Comparison of ENCODE assay signal across 11 mouse cellular contexts in genomic region chr11:70313833-70314232, GRCm38 (mm10). TPM values are rescaled to one million over a fixed set of nuclear protein-coding genes. Genes with fewer than 3 reads are reported as not detected.
DNase-seq lines count a peak whose midpoint lies in the region; ATAC-seq lines count a peak whose summit lies in the region.
"Had no signal": no experiment of that assay in that cellular context is flagged by ENCODE, and none has a peak within 500 bp of the region (broad histone marks: within the 10 kb centered on the region; RNA-seq: fewer than 3 reads in every experiment).

No protein-coding gene starts in this region.

- no peaks in the 10 kb centered on the region for H3K4me1 ChIP-seq in midbrain, embryonic 14.5 days (ENCODE audit: control insufficient read depth, insufficient read depth, low read length)
- H3K4me1 ChIP-seq in midbrain, embryonic 16.5 days (ENCODE audit: control insufficient read depth, insufficient read depth, low read length) = no peaks in the 10 kb centered on the region
- H3K4me1 ChIP-seq: forebrain, embryonic 15.5 days; midbrain, embryonic 13.5 days had no signal

- WGBS in midbrain, embryonic 14.5 days = 46% methylated on average over 7 of the region's 7 CpGs
- 43% methylated on average over 7 of the region's 7 CpGs for WGBS in midbrain, embryonic 16.5 days

- H3K9ac ChIP-seq in midbrain, embryonic 14.5 days (replicated peaks; ENCODE audit: low read length) = no peak overlapping the region
- no peak overlapping the region for H3K9ac ChIP-seq in midbrain, embryonic 16.5 days (ENCODE audit: low read depth, low read length)
- H3K9ac ChIP-seq: forebrain, embryonic 15.5 days; midbrain, embryonic 13.5 days had no signal

- peak; percentile 18 to 37 for DNase-seq in cerebellum, postnatal 14 days
- no peak for DNase-seq in cerebellum, adult 8-10 months
- peak; percentile 27 for DNase-seq in midbrain, embryonic 14.5 days
- peak; percentile 52 for DNase-seq in thymus, postnatal 0 days (ENCODE audit: low spot score)
- DNase-seq in layer of hippocampus, postnatal 36 days = no peak
- DNase-seq in gastrocnemius, postnatal 10 days = no peak

- H3K9me3 ChIP-seq in midbrain, embryonic 14.5 days (ENCODE audit: control insufficient read depth, low read length) = no peaks in the 10 kb centered on the region
- no peaks in the 10 kb centered on the region for H3K9me3 ChIP-seq in midbrain, embryonic 16.5 days (replicated peaks; ENCODE audit: control insufficient read depth, low read length, poor library complexity, severe bottlenecking)
- H3K9me3 ChIP-seq: forebrain, embryonic 15.5 days; midbrain, embryonic 13.5 days had no signal

- no peak overlapping the region for H3K4me3 ChIP-seq in midbrain, embryonic 14.5 days (replicated peaks; ENCODE audit: low read depth, low read length)
- H3K4me3 ChIP-seq in midbrain, embryonic 16.5 days (ENCODE audit: low read depth, low read length) = no peak overlapping the region
- H3K4me3 ChIP-seq: forebrain, embryonic 15.5 days; midbrain, embryonic 13.5 days had no signal

- ATAC-seq in midbrain, embryonic 14.5 days (ENCODE audit: low FRiP score, low TSS enrichment) = no peak
- no peak for ATAC-seq in midbrain, embryonic 16.5 days
- 0 out of 2 replicates have a peak, but pooled peaks have one; percentile 47 for ATAC-seq in common myeloid progenitor, adult 5-6 weeks (replicated peaks; ENCODE audit: low read depth, poor library complexity, severe bottlenecking)
- ATAC-seq: forebrain, embryonic 15.5 days; midbrain, embryonic 13.5 days had no signal

- no peak overlapping the region for H3K27ac ChIP-seq in midbrain, embryonic 14.5 days (replicated peaks; ENCODE audit: low read depth, low read length)
- no peak overlapping the region for H3K27ac ChIP-seq in midbrain, embryonic 16.5 days (ENCODE audit: low read length)
- H3K27ac ChIP-seq: forebrain, embryonic 15.5 days; midbrain, embryonic 13.5 days had no signal

- H3K27me3 ChIP-seq in midbrain, embryonic 14.5 days (ENCODE audit: control insufficient read depth, insufficient read depth, low read length) = no peaks in the 10 kb centered on the region
- no peaks in the 10 kb centered on the region for H3K27me3 ChIP-seq in midbrain, embryonic 16.5 days (ENCODE audit: control insufficient read depth, insufficient read depth, low read depth, low read length)
- H3K27me3 ChIP-seq: forebrain, embryonic 15.5 days had no signal

- H3K36me3 ChIP-seq in midbrain, embryonic 14.5 days (ENCODE audit: control insufficient read depth, insufficient read depth, low read length) = no peaks in the 10 kb centered on the region
- no peaks in the 10 kb centered on the region for H3K36me3 ChIP-seq in midbrain, embryonic 16.5 days (ENCODE audit: control insufficient read depth, insufficient read depth, low read length)
- H3K36me3 ChIP-seq: forebrain, embryonic 15.5 days; midbrain, embryonic 13.5 days had no signal

- H3K4me2 ChIP-seq in midbrain, embryonic 14.5 days (ENCODE audit: low read length) = no peak overlapping the region
- H3K4me2 ChIP-seq in midbrain, embryonic 16.5 days (ENCODE audit: low read length) = no peak overlapping the region
- H3K4me2 ChIP-seq: forebrain, embryonic 15.5 days; midbrain, embryonic 13.5 days had no signal

RNA-seq across cellular contexts. Expression of gene Alox12e, which starts 8.6 kb away (rescaled TPM):
- not detected in 2 replicates for polyA plus RNA-seq in midbrain, embryonic 14.5 days (2014; fragmentation: Nextera tagmentation; extraction: Ambion mirVana)
- not detected in 2 replicates for polyA plus RNA-seq in midbrain, embryonic 16.5 days (2015; fragmentation: Nextera tagmentation; extraction: Ambion mirVana)
- not detected in 2 replicates for total RNA-seq in common myeloid progenitor, adult 5-6 weeks (2017)
- 30.8 and 37.8 TPM in 2 replicates for polyA plus RNA-seq in thymus, postnatal 0 days (2015; fragmentation: Nextera tagmentation; extraction: Ambion mirVana)
- total RNA-seq in layer of hippocampus, postnatal 36 days (2021) = not detected
- not detected for total RNA-seq in gastrocnemius, postnatal 10 days (2021)
- polyA plus RNA-seq: forebrain, embryonic 15.5 days; stomach, embryonic 16.5 days had no signal

RNA-seq across cellular contexts. Expression of gene Alox15, which starts 38.0 kb away (rescaled TPM):
- polyA plus RNA-seq in midbrain, embryonic 14.5 days (2014; fragmentation: Nextera tagmentation; extraction: Ambion mirVana) = not detected in 2 replicates
- polyA plus RNA-seq in midbrain, embryonic 16.5 days (2015; fragmentation: Nextera tagmentation; extraction: Ambion mirVana) = 0.09 and 0.18 TPM in 2 replicates
- total RNA-seq in common myeloid progenitor, adult 5-6 weeks (2017) = not detected in 2 replicates
- polyA plus RNA-seq in thymus, postnatal 0 days (2015; fragmentation: Nextera tagmentation; extraction: Ambion mirVana) = 5.2 and 5.9 TPM in 2 replicates
- total RNA-seq in layer of hippocampus, postnatal 36 days (2021) = not detected
- total RNA-seq in gastrocnemius, postnatal 10 days (2021) = under 1 TPM in 1 of 2 experiments, not detected in 1; 0.52 TPM
- polyA plus RNA-seq: forebrain, embryonic 15.5 days; midbrain, embryonic 13.5 days had no signal

RNA-seq across cellular contexts. Expression of gene Alox12, which starts 58.7 kb away (rescaled TPM):
- 0.11 and 0.33 TPM in 2 replicates for polyA plus RNA-seq in midbrain, embryonic 14.5 days (2014; fragmentation: Nextera tagmentation; extraction: Ambion mirVana)
- polyA plus RNA-seq in midbrain, embryonic 16.5 days (2015; fragmentation: Nextera tagmentation; extraction: Ambion mirVana) = 0.34 and 0.49 TPM in 2 replicates
- 0.37 TPM in 1 of 2 replicates, not detected in the other for total RNA-seq in common myeloid progenitor, adult 5-6 weeks (2017)
- 0.54 and 0.61 TPM in 2 replicates for polyA plus RNA-seq in thymus, postnatal 0 days (2015; fragmentation: Nextera tagmentation; extraction: Ambion mirVana)
- total RNA-seq in layer of hippocampus, postnatal 36 days (2021) = not detected
- total RNA-seq in gastrocnemius, postnatal 10 days (2021) = 1 to 10 TPM in 1 of 2 experiments, under 1 TPM in 1; 0.94 to 1.7 TPM

Comparison
In these comparisons a context has a peak if more than half of its experiments do, and no peak if none do; other contexts are left out.
1. DNase-seq: peak in cerebellum, postnatal 14 days (2 of 2), midbrain, embryonic 14.5 days (single experiment) and thymus, postnatal 0 days (single experiment); none in cerebellum, adult 8-10 months (single experiment), layer of hippocampus, postnatal 36 days (0 of 2) and gastrocnemius, postnatal 10 days (single experiment).